Comparison of ENCODE assay signal across 8 mouse cellular contexts in genomic region chr5:121618592-121619513, GRCm38 (mm10). TPM values are rescaled to one million over a fixed set of nuclear protein-coding genes. Genes with fewer than 3 reads are reported as not detected.
DNase-seq lines count a peak whose midpoint lies in the region; ATAC-seq and TF ChIP-seq lines count a peak whose summit lies in the region.

Gene Acad12 (minus strand): TSS chr5:121618938.

- peak within 1 kb of the TSS; percentile 75 for H3K4me2 ChIP-seq in heart, embryonic 13.5 days
- peak within 1 kb of the TSS; percentile 84 for H3K4me2 ChIP-seq in kidney, postnatal 0 days (ENCODE audit: low read length)
- peak within 1 kb of the TSS; percentile 89 for H3K4me2 ChIP-seq in liver, embryonic 11.5 days

- no peaks in the 10 kb centered on the region for H3K27me3 ChIP-seq in heart, embryonic 13.5 days (replicated peaks)
- H3K27me3 ChIP-seq in kidney, postnatal 0 days (ENCODE audit: insufficient read depth, low read length): no peaks in the 10 kb centered on the region
- H3K27me3 ChIP-seq in liver, embryonic 11.5 days (replicated peaks; ENCODE audit: control insufficient read depth, insufficient read depth, low read length): no peaks in the 10 kb centered on the region
- no peaks in the 10 kb centered on the region for H3K27me3 ChIP-seq in splenic B cell, adult 2 months (ENCODE audit: control insufficient read depth, insufficient read depth, low read length, poor library complexity, severe bottlenecking)

- peak; percentile 66 for ATAC-seq in CD4-positive, CD25-positive, alpha-beta regulatory T cell, adult 4 months
- peak; percentile 79 for ATAC-seq in heart, embryonic 13.5 days (ENCODE audit: extremely low read depth, insufficient number of reproducible peaks, low FRiP score, low TSS enrichment)
- ATAC-seq in kidney, postnatal 0 days (replicated peaks; ENCODE audit: low FRiP score, low read depth): peak; percentile 86
- ATAC-seq in liver, embryonic 11.5 days (replicated peaks; ENCODE audit: low FRiP score): peak; percentile 84

- no peaks in the 10 kb centered on the region for H3K9me3 ChIP-seq in heart, embryonic 13.5 days
- H3K9me3 ChIP-seq in kidney, postnatal 0 days (replicated peaks; ENCODE audit: low read length): no peaks in the 10 kb centered on the region
- no peaks in the 10 kb centered on the region for H3K9me3 ChIP-seq in liver, embryonic 11.5 days (ENCODE audit: control insufficient read depth, low read length)

- TF ChIP-seq CTCF in kidney, postnatal 0 days (IDR thresholded peaks at IDR 0.05; ENCODE audit: low read depth): no peak

- DNase-seq in c-Kit-negative CD71-positive TER-119-positive erythroid progenitor cells, embryonic 14.5 days (ENCODE audit: low read depth, low spot score): peak; percentile 67
- DNase-seq in fibroblast of lung, adult 2 months (ENCODE audit: low read depth): peak; percentile 74
- peak; percentile 92 for DNase-seq in kidney, postnatal 0 days (ENCODE audit: low spot score)
- peak; percentile 90 for DNase-seq in liver, embryonic 11.5 days (ENCODE audit: low spot score)
- DNase-seq in naive thymus-derived CD4-positive, alpha-beta T cell, adult 2 months (ENCODE audit: low read depth): peak; percentile 83
- peak; percentile 89 for DNase-seq in splenic B cell, adult 2 months (ENCODE audit: low read depth, low spot score)

- peak within 1 kb of the TSS; percentile 90 for H3K27ac ChIP-seq in heart, embryonic 13.5 days (replicated peaks)
- H3K27ac ChIP-seq in kidney, postnatal 0 days: peak within 1 kb of the TSS; percentile 69
- peak within 1 kb of the TSS; percentile 62 for H3K27ac ChIP-seq in liver, embryonic 11.5 days (ENCODE audit: low read depth, low read length)

- peaks cover 17% of the 10 kb centered on the region for H3K4me1 ChIP-seq in heart, embryonic 13.5 days
- H3K4me1 ChIP-seq in kidney, postnatal 0 days (replicated peaks; ENCODE audit: insufficient read depth, low read length): no peaks in the 10 kb centered on the region
- peaks cover 4% of the 10 kb centered on the region; the same call in 1 of the 2 replicates for H3K4me1 ChIP-seq in liver, embryonic 11.5 days (replicated peaks; ENCODE audit: control insufficient read depth, insufficient read depth, low read length)

- H3K9ac ChIP-seq in heart, embryonic 13.5 days: peak within 1 kb of the TSS; percentile 92
- H3K9ac ChIP-seq in kidney, postnatal 0 days (ENCODE audit: low read depth, low read length): peak within 1 kb of the TSS; percentile 68
- H3K9ac ChIP-seq in liver, embryonic 11.5 days (ENCODE audit: low read depth, low read length): peak within 1 kb of the TSS; percentile 89

- under 1% methylated on average over 57 of the region's 58 CpGs for WGBS in heart, embryonic 13.5 days
- WGBS in kidney, postnatal 0 days: under 1% methylated on average over 57 of the region's 58 CpGs
- 1% methylated on average over 54 of the region's 58 CpGs for WGBS in liver, embryonic 11.5 days

- H3K4me3 ChIP-seq in heart, embryonic 13.5 days: peak within 1 kb of the TSS; percentile 86
- peak within 1 kb of the TSS; percentile 61 for H3K4me3 ChIP-seq in kidney, postnatal 0 days (replicated peaks; ENCODE audit: low read depth, low read length)
- peak within 1 kb of the TSS; percentile 85 for H3K4me3 ChIP-seq in liver, embryonic 11.5 days (ENCODE audit: low read depth, low read length)

- no peaks in the 10 kb centered on the region for H3K36me3 ChIP-seq in heart, embryonic 13.5 days
- H3K36me3 ChIP-seq in kidney, postnatal 0 days (ENCODE audit: insufficient read depth, low read length): no peaks in the 10 kb centered on the region
- no peaks in the 10 kb centered on the region for H3K36me3 ChIP-seq in liver, embryonic 11.5 days (ENCODE audit: control insufficient read depth, insufficient read depth, low read length)
- no peaks in the 10 kb centered on the region for H3K36me3 ChIP-seq in splenic B cell, adult 2 months (ENCODE audit: control insufficient read depth, insufficient read depth, low read length, poor library complexity, severe bottlenecking)

RNA-seq across cellular contexts. Expression of gene Acad12, which starts in this region (rescaled TPM):
- polyA plus RNA-seq in CD4-positive, CD25-positive, alpha-beta regulatory T cell, adult 4 months (2017; shearing (Covaris generic)): 1 to 10 TPM; 3.1 to 4.7 TPM
- 5.1 and 6.8 TPM in 2 replicates for polyA plus RNA-seq in heart, embryonic 13.5 days (2015; fragmentation: Nextera tagmentation; extraction: Ambion mirVana)
- polyA plus RNA-seq in kidney, postnatal 0 days (2015; fragmentation: Nextera tagmentation; extraction: Ambion mirVana): 3.8 and 5.0 TPM in 2 replicates
- polyA plus RNA-seq in liver, embryonic 11.5 days (2014; fragmentation: Nextera tagmentation; extraction: Ambion mirVana): 3.0 and 5.0 TPM in 2 replicates

Comparison
In these comparisons a context has a peak if more than half of its experiments do, and no peak if none do; other contexts are left out.
1. Peak in every context shown above with its lines: DNase-seq, ATAC-seq, H3K4me3 ChIP-seq and H3K27ac ChIP-seq.